Mouse (Mus musculus): ENCODE measurements at regions not wholly inside any gene's neighbourhood (a gene's known extent, or its start where the extent isn't known, plus 50 kb on each side); places are given as distances from the start of the nearest gene placed in this dataset.
A peak's percentile ranks its signal among the peaks of the same experiment; 100 is the strongest.

DNA sequence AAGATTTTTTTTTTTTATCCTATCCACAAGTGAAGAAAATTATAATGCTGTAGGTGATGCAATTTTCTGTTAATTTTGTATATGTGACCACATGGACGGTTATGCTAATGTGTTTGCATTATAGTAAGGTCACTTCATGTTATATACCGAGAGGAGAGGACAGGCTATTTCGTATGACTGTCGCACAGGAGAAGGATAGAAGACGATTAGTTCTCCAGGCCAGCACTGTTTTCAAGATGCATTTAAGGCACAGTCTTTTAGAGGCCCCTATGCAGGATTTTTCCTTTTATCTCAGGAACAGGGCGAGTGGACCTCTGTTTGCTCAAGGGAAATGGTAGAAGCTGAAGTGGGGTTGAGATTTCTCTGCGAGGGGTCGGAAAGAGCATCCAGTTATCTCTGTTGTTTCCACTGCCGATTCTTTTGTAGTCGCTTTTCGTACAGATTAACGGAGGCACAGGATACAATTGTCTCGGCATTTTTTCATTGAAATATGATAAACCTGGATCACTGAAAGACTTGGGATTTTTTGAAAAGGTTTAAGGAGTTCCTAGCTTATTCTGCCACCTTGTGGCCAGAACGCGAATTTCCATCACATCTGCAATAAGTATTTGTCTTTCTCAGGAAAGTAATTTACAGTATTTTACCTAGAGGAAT, 92.6 kb upstream of the Robo1 start:
- in situ Hi-C loops (cut with MboI; ENCODE audit: low pct_ligation_motif_present, low pct_unique_long_range_greater_than_20kb, low sequenced_read_pairs): no loop called here
- H3K4me2 ChIP-seq (ENCODE audit: insufficient read depth, low read depth, poor library complexity, severe bottlenecking): no peak overlapping the region

DNA sequence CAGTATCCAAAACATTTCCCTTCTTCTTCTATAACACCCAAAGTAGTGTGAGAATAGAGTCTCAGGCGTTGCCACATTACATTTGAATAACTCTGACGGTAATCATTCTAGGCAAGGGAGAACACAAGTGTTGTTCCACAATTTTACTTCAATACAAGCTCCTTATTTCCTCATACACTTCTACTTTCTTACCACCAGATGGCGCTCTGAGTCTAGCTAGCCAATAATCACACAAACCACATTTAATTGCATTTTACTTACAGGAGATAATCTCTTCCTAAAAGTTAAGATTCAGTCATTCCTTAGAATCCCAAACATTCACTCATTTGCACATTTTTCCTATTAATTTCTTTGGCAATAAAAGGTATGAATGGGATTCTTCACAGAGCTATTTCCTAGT, 90.1 kb upstream of the Robo1 start:
- TF ChIP-seq MEF2A (IDR thresholded peaks at IDR 0.05; ENCODE audit: borderline replicate concordance, low read depth, low read length) (no peak), CTCF (conservative IDR thresholded peaks at IDR 0.05 in 1 of 2, IDR thresholded peaks at IDR 0.05 in 1 of 2; ENCODE audit: low read depth in 2 of 2, low read length in 2 of 2) (peak in 1 of 2 experiments; percentile 61; a peak in 2 of 4 replicates), RAD21 (IDR thresholded peaks at IDR 0.05; ENCODE audit: low read depth, low read length) (peak; percentile 45), POLR2AphosphoS2 (IDR thresholded peaks at IDR 0.05; ENCODE audit: low read depth, low read length) (no peak), SIN3A (IDR thresholded peaks at IDR 0.05; ENCODE audit: low read length) (no peak), SMC3 (IDR thresholded peaks at IDR 0.05; ENCODE audit: low read depth, low read length) (peak; percentile 39), TCF12 (IDR thresholded peaks at IDR 0.05; ENCODE audit: low read depth, low read length) (no peak)
- in situ Hi-C loops (cut with MboI; ENCODE audit: low pct_ligation_motif_present, low pct_unique_long_range_greater_than_20kb, low sequenced_read_pairs) (no loop called here), dilution Hi-C loops (cut with MboI; ENCODE audit: extremely low pct_ligation_motif_present, extremely low pct_unique_long_range_greater_than_20kb, low sequenced_read_pairs) (no loop called here)
- peaks cover 35% of the 10 kb centered on the region for H3K9me3 ChIP-seq (replicated peaks; ENCODE audit: low read length)
- DNase-seq (ENCODE audit: extremely low read depth): peak; percentile 17
- H3K9ac ChIP-seq (ENCODE audit: insufficient read depth, low read depth): no peak overlapping the region
- no peak overlapping the region for H3K27ac ChIP-seq (ENCODE audit: insufficient read depth, low read depth)
- H3K4me2 ChIP-seq (ENCODE audit: insufficient read depth, low read depth, poor library complexity, severe bottlenecking): no peak overlapping the region
- H3K4me1 ChIP-seq (ENCODE audit: control insufficient read depth in 1 of 2, insufficient read depth in 2 of 2): no peaks in the 10 kb centered on the region
- H3K27me3 ChIP-seq (replicated peaks): no peaks in the 10 kb centered on the region
- no peaks in the 10 kb centered on the region for H3K79me2 ChIP-seq (replicated peaks; ENCODE audit: control insufficient read depth, extremely low read depth, insufficient read depth, poor library complexity, severe bottlenecking)
- no peak overlapping the region for H3K4me3 ChIP-seq (replicated peaks in 1 of 3; ENCODE audit: low read depth in 2 of 3, low read length in 2 of 3, poor library complexity in 1 of 3)
- H3K36me3 ChIP-seq (replicated peaks in 1 of 2; ENCODE audit: control insufficient read depth in 1 of 2, insufficient read depth in 1 of 2, low read length in 1 of 2): no peaks in the 10 kb centered on the region

More for the DNA sequence above, 92.6 kb upstream of the Robo1 start:
- Histone ChIP-seq H3K79me2 (replicated peaks; ENCODE audit: control insufficient read depth, extremely low read depth, insufficient read depth, poor library complexity, severe bottlenecking) (no peaks in the 10 kb centered on the region), H3K27me3 (replicated peaks) (no peaks in the 10 kb centered on the region), H3K4me3 (replicated peaks in 1 of 3; ENCODE audit: low read depth in 2 of 3, low read length in 2 of 3, poor library complexity in 1 of 3) (no peak overlapping the region), H3K4me1 (ENCODE audit: control insufficient read depth in 1 of 2, insufficient read depth in 2 of 2) (no peaks in the 10 kb centered on the region), H3K36me3 (replicated peaks in 1 of 2; ENCODE audit: control insufficient read depth in 1 of 2, insufficient read depth in 1 of 2, low read length in 1 of 2) (no peaks in the 10 kb centered on the region), H3K9me3 (replicated peaks; ENCODE audit: low read length) (peaks cover 32% of the 10 kb centered on the region), H3K9ac (ENCODE audit: insufficient read depth, low read depth) (no peak overlapping the region), H3K27ac (ENCODE audit: insufficient read depth, low read depth) (no peak overlapping the region)
- dilution Hi-C loops (cut with MboI; ENCODE audit: extremely low pct_ligation_motif_present, extremely low pct_unique_long_range_greater_than_20kb, low sequenced_read_pairs): no loop called here
- TF ChIP-seq HCFC1 (IDR thresholded peaks at IDR 0.05; ENCODE audit: low read depth, low read length) (no peak), CTCF (conservative IDR thresholded peaks at IDR 0.05 in 1 of 2, IDR thresholded peaks at IDR 0.05 in 1 of 2; ENCODE audit: low read depth in 2 of 2, low read length in 2 of 2) (peak in 1 of 2 experiments; percentile 45; a peak in 3 of 4 replicates), SMC3 (IDR thresholded peaks at IDR 0.05; ENCODE audit: low read depth, low read length) (peak; percentile 21; the same call in 1 of the 2 replicates), RAD21 (IDR thresholded peaks at IDR 0.05; ENCODE audit: low read depth, low read length) (peak; percentile 36), BHLHE40 (IDR thresholded peaks at IDR 0.05; ENCODE audit: low read depth, low read length) (no peak)
- peak; percentile 1 for DNase-seq (ENCODE audit: extremely low read depth)

DNA sequence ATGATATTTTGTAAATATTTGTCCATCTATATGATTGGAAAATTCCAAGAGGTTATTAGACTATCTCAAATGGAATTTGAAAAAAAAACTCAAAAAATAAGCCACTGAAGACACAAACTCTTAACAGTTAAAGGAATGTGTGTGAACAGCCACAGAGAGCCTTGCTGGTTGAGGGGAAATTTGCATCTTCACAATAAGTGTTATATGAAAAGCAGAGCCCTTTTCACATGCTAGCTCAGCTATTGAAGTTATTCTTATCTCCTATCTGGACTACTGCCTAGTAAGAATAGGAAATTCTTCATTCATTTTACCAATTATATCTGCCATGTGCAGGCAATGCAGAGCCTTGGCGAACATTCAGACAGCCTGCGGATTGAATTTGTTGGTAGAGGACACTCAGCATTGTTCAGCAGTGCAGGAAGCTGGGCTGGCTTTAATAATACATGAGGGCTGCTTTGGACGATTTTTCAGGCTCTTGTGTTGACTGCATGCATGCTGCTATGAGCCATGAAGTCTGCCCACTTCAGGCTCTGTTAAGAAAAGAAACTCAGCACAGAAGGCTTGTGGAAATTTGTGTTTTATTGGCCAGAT, 86.1 kb upstream of the Robo1 start:
- no peak overlapping the region for H3K4me3 ChIP-seq (replicated peaks in 1 of 3; ENCODE audit: low read depth in 2 of 3, low read length in 2 of 3, poor library complexity in 1 of 3)
- DNase-seq (ENCODE audit: extremely low read depth): no peak
- dilution Hi-C loops (cut with MboI; ENCODE audit: extremely low pct_ligation_motif_present, extremely low pct_unique_long_range_greater_than_20kb, low sequenced_read_pairs) (no loop called here), in situ Hi-C loops (cut with MboI; ENCODE audit: low pct_ligation_motif_present, low pct_unique_long_range_greater_than_20kb, low sequenced_read_pairs) (no loop called here)
- no peaks in the 10 kb centered on the region for H3K79me2 ChIP-seq (replicated peaks; ENCODE audit: control insufficient read depth, extremely low read depth, insufficient read depth, poor library complexity, severe bottlenecking)
- no peak overlapping the region for H3K4me2 ChIP-seq (ENCODE audit: insufficient read depth, low read depth, poor library complexity, severe bottlenecking)
- TF ChIP-seq GABPA (IDR thresholded peaks at IDR 0.05; ENCODE audit: insufficient replicate concordance, low read depth, low read length): no peak
- TF ChIP-seq MYC (IDR thresholded peaks at IDR 0.05; ENCODE audit: low read depth, low read length): no peak
- TF ChIP-seq POLR2A (IDR thresholded peaks at IDR 0.05; ENCODE audit: low read depth, low read length): no peak
- TF ChIP-seq KAT2A (IDR thresholded peaks at IDR 0.05; ENCODE audit: insufficient replicate concordance, low read length): no peak
- no peak for TF ChIP-seq HCFC1 (IDR thresholded peaks at IDR 0.05; ENCODE audit: low read depth, low read length)
- TF ChIP-seq POLR2AphosphoS2 (IDR thresholded peaks at IDR 0.05; ENCODE audit: low read depth, low read length): no peak
- TF ChIP-seq USF1 (IDR thresholded peaks at IDR 0.05; ENCODE audit: low read depth, low read length): no peak
- no peak for TF ChIP-seq ZNF384 (IDR thresholded peaks at IDR 0.05; ENCODE audit: low read depth, low read length)
- no peak for TF ChIP-seq USF2 (conservative IDR thresholded peaks at IDR 0.05; ENCODE audit: low read depth, low read length)
- TF ChIP-seq TBP (conservative IDR thresholded peaks at IDR 0.05; ENCODE audit: low read depth, low read length): no peak
- no peak for TF ChIP-seq MAFK (IDR thresholded peaks at IDR 0.05; ENCODE audit: insufficient replicate concordance, low read length)
- H3K27me3 ChIP-seq (replicated peaks): no peaks in the 10 kb centered on the region
- no peak overlapping the region for H3K9ac ChIP-seq (ENCODE audit: insufficient read depth, low read depth)
- peaks cover 31% of the 10 kb centered on the region for H3K9me3 ChIP-seq (replicated peaks; ENCODE audit: low read length)
- H3K36me3 ChIP-seq (replicated peaks in 1 of 2; ENCODE audit: control insufficient read depth in 1 of 2, insufficient read depth in 1 of 2, low read length in 1 of 2): no peaks in the 10 kb centered on the region
- H3K4me1 ChIP-seq (ENCODE audit: control insufficient read depth in 1 of 2, insufficient read depth in 2 of 2): no peaks in the 10 kb centered on the region
- H3K27ac ChIP-seq (ENCODE audit: insufficient read depth, low read depth): no peak overlapping the region

Data from CH12.LX (cell line).